Comparison of ENCODE assay signal across 23 mouse cellular contexts in the genomic region with DNA sequence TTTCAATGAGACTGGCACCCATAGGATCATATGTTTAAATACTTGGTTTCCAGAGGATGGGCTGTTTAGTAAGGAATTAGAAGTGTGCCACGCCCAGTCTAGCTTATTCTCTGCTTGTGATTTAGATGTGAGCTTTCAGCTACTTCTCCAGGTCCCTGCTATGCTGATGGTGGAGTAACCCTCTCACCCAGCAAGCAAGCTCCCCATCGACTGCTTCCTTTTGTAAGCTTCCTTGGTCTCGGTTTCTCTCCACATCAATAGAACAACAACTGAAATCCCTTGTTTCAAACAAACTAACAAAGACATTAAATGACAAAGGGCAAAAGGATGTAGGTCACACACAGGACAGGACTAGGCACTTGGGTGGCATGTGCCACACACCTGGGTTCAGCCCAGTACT.
"Had no signal": no experiment of that assay in that cellular context is flagged by ENCODE, and none has a peak within 500 bp of the region (broad histone marks: within the 10 kb centered on the region; RNA-seq: fewer than 3 reads in every experiment).

No protein-coding gene starts in this region.

- DNase-seq: kidney, adult 18-20 months; kidney, postnatal 10 days; kidney, postnatal 36 days; layer of hippocampus, postnatal 36 days; left cerebral cortex, postnatal 4 days; lung, adult 18-20 months; lung, postnatal 10 days; lung, postnatal 36 days; midbrain, embryonic 14.5 days; right cerebral cortex, adult 18-20 months; right cerebral cortex, postnatal 14 days; right cerebral cortex, postnatal 4 days had no signal

- H3K9ac ChIP-seq: limb, embryonic 12.5 days; limb, embryonic 15.5 days; liver, embryonic 14.5 days; lung, embryonic 15.5 days; neural tube, embryonic 12.5 days; neural tube, embryonic 15.5 days had no signal

- H3K36me3 ChIP-seq: limb, embryonic 12.5 days; limb, embryonic 15.5 days; lung, embryonic 15.5 days; neural tube, embryonic 12.5 days; neural tube, embryonic 15.5 days had no signal

- H3K9me3 ChIP-seq: limb, embryonic 12.5 days; limb, embryonic 15.5 days; lung, embryonic 15.5 days; megakaryocyte, embryonic 14.5 days; neural tube, embryonic 12.5 days; neural tube, embryonic 15.5 days had no signal

- ATAC-seq: intestine, embryonic 16.5 days had no signal

- H3K4me2 ChIP-seq: limb, embryonic 12.5 days; limb, embryonic 15.5 days; liver, embryonic 11.5 days; lung, embryonic 15.5 days; midbrain, embryonic 11.5 days; neural tube, embryonic 12.5 days; neural tube, embryonic 15.5 days had no signal

- H3K27me3 ChIP-seq: limb, embryonic 12.5 days; limb, embryonic 15.5 days; lung, embryonic 15.5 days; megakaryocyte, embryonic 14.5 days; neural tube, embryonic 12.5 days; neural tube, embryonic 15.5 days had no signal

- H3K27ac ChIP-seq: limb, embryonic 12.5 days; limb, embryonic 15.5 days; liver, embryonic 14.5 days; lung, embryonic 15.5 days; neural tube, embryonic 12.5 days; neural tube, embryonic 15.5 days; stomach, postnatal 0 days had no signal

- H3K4me3 ChIP-seq: limb, embryonic 12.5 days; limb, embryonic 15.5 days; lung, embryonic 15.5 days; megakaryocyte, embryonic 14.5 days; neural tube, embryonic 12.5 days; neural tube, embryonic 15.5 days had no signal
